Mouse (Mus musculus) CD4-positive, CD25-positive, alpha-beta regulatory T cell, adult 2 months (primary cell): Measurements from ENCODE around the gene Prpsap2.

Experiments
- DNase-seq: peaks from one replicate; pipeline ENCODE4 v3.0.0-alpha.2; 2012; ENCODE audit warnings: low read depth, low spot score

The Prpsap2 gene

GRCm38 (mm10) chr11:61715130-61715529, 46.8 kb downstream of the Prpsap2 start:
- DNase-seq, result peak; percentile 20

- DNase-seq, result peak; percentile 92
These were observed 47.4 kb downstream of the Prpsap2 start for GRCm38 (mm10) chr11:61714346-61715117.

DNA sequence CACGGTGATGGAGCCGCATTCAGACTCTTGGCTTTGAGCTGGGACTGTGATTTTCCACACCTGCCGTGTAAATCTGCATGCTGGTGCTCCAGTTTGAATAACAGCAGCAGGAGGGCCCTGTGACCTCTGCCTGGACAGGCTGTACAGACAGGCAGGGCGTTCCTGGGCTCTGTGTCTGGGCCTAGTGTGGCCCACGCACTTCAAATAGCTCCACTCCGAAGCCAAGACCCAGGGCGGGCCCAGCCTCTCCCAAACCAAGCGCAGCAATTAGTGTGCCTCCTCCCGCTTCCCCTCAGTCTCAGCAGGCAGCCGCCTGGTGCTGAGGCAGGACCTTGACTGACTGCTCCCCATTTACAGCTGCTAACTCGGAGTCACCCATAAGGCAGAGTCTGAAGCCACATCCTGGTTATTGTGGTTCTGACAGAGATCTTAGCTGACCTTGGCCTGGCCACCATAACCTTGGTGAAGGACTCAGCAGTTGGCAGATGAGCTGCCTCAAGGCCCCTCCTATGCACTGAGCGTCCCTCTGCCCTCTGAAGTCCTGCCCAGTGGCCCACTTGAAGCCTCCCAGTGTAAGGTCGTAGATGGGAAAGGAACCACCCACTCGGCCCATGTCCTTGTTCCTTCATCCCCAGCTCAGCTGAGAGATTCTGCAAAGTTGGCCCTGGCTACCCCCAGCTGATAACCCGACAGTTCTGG, 48.6 kb downstream of the Prpsap2 start:
- DNase-seq, result no peak

GRCm38 (mm10) chr11:61708928-61709327, 53.0 kb downstream of the Prpsap2 start:
- DNase-seq, result peak; percentile 10

DNA sequence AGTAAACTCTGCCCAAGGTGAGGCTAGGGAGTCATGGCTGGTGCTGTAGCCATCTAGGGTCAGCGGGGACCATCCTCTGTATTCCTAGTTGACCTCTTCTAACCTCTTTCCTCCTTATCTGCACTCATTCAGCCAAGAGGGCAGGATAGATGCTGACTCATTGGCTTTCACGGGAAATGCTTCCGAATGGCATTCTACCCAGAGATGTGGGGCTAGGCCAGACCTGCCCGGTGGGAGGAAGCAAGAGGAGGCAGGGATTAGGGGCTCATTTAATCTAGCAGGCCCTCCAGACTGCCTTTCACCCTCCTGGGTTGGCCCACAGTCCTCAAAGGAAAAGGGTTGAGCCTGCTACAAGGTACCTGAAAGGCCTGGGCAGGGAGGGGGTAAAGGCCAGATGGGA, 55.7 kb downstream of the Prpsap2 start:
- no peak for DNase-seq

- no peak for DNase-seq
These were observed 56.3 kb downstream of the Prpsap2 start for GRCm38 (mm10) chr11:61705581-61705980.

DNA sequence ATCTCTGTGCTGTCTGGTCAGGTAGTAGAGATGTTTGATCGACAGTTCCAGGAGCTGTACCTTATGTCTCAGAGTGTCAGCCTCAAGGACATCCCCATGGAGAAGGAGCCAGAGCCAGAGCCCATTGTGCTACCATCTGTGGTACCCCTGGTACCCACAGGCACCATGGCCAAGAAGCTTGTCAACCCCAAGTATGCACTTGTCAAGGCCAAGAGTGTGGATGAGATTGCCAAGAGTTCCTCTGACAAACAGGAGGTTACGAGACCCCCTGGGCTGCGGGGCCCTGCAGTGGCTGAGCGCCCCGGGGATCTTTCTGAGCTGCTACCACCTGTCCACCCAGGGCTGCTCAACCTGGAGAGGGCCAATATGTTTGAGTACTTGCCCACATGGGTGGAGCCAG, 59.4 kb downstream of the Prpsap2 start:
- DNase-seq, result no peak

GRCm38 (mm10) chr11:61701696-61702095, 60.2 kb downstream of the Prpsap2 start:
- no peak for DNase-seq

- DNase-seq, result no peak
These were observed 62.0 kb downstream of the Prpsap2 start for GRCm38 (mm10) chr11:61699933-61700332.

DNA sequence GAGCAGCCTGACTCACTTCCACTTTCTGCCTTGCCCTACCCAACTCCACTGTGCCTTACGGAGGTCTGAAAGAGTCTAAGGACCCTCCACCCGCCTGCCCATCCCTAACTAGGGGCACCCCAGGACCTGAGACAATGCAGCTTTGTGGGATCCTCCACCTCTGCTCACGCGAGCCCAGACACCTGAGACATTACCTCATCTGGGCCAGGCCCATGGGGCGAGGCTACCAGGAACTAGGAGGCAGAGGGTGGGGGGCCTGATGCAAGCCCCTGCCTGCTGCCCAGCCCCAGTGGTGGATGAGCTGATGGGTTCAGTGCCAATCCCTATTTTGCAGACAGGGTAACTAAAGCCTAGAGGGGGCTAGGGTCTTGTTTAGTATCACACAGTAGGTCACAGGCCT, 62.4 kb downstream of the Prpsap2 start:
- no peak for DNase-seq

GRCm38 (mm10) chr11:61698852-61699251, 63.0 kb downstream of the Prpsap2 start:
- peak; percentile 58 for DNase-seq

GRCm38 (mm10) chr11:61692996-61693395, 68.9 kb downstream of the Prpsap2 start:
- no peak for DNase-seq

DNA sequence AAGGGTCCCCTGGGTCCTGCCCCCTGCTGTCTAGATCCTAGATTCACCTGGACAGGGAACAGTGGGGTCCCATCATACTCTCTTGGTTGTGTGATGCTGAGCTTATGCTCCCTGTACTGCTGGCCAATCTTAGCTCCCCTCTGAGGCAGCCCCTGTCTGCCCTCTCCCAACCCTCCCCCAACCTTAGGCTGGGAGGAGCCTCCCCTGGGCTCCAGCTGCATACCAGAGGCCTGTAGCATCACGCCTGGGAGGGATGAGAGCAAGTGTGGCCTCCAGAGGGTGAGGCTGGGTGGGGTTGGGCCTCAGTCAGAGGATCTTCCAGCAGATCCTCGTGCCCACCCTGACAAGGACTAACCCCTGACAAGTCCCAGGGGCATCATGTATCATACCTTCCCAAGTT, 74.3 kb downstream of the Prpsap2 start:
- DNase-seq, result no peak

DNA sequence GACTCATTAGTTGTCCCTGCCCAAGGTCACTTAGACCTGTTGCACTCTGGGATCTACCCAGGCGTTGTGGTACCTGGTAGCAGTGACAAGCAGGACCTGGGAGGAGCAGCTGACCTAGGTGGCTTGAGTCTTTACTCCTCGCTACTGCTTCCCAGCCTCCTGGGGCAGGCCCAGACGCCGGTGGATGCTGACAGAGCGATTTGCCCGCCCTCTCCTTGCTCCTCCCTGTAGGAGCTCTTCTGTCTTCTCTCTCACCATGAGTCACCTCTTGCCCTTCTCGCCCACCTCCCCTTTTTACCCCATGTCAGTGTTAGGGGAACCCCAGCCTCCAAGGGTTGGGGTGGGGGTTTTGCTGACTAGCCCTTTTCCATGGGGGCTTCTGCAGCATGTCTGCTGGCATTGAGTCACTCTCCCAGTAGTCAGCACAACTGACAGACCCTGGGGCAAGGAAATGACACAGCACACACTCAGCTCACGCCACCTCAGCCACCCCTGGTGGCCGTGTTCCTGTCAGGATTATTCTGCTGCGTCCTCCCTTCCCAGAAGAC, 74.9 kb downstream of the Prpsap2 start:
- DNase-seq, result no peak

- no peak for DNase-seq
These were observed 75.7 kb downstream of the Prpsap2 start for GRCm38 (mm10) chr11:61686141-61686540.

DNA sequence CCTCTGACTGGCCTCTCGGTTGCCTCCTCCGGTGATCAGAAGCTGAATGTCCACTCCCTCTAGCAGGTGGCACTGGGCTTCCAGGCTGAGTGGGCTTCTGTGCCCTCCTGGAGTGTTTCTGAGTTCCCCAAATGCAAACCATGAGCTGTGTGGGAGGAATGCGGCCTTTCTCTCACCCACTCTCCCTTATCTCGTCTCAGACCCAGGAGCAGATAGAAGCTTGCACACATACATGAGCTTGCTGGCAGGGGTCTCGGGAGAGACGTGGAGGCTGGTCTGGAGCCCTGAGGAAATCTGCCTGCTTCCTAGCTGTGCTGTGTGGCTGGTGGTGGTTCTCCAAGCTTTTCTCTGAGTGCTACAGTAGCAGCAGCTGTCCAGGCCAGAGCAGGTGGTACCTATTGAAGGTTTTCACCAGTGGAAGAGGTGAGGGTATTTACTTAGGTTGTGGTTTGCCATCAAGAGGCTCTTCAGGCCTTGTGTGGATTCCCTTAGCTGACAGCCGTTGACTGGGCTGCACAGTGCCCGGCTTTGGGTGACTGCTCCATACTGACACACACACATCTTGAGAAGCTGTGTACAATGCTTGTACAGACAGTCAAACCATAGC, 76.7 kb downstream of the Prpsap2 start:
- no peak for DNase-seq

- peak; percentile 79 for DNase-seq
These were observed 77.8 kb downstream of the Prpsap2 start, which contains the start of gene Fam83g for GRCm38 (mm10) chr11:61683907-61684731. Fam83g (plus strand) TSS chr11:61684091.
